Mouse (Mus musculus) lung, postnatal 0 days (tissue): ENCODE results near the gene Sh3pxd2a.

Experiments
- CTCF ChIP-seq: IDR thresholded peaks from 2 replicates; pipeline ENCODE4 v1.5.1; 2016; ENCODE audit warnings: antibody characterized with exemption, mild to moderate bottlenecking
- EP300 ChIP-seq: IDR thresholded peaks from 2 replicates; pipeline ENCODE4 v1.6.1; 2016; ENCODE audit warnings: antibody characterized with exemption, mild to moderate bottlenecking, control low read depth

DNA sequence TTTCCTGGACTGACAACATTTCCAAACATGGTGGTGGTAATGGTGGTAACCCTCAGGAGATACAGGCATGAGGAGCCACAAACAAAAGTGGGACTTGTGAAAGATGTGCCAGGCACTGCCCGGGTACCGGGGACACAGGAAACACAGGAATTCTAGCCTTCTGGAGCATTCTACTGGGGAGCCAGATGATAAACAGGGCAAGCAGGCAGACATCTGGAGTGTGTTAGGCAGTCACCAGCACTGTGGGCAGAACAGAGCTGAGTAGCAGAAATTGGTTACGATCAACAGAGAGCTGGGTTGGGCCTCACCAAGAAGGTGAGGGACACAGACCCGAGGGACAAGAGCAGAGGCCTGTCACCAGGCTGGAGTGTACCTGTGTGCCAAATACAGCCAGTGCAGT is 34.7 kb upstream of the Sh3pxd2a start:
- TF ChIP-seq CTCF (no peak), EP300 (no peak)
